Mouse (Mus musculus) left cerebral cortex, adult 18-20 months (tissue): ENCODE results near the gene Naxd. TPM values are rescaled to one million over a fixed set of nuclear protein-coding genes. Genes with fewer than 3 reads are reported as not detected.
A peak's percentile ranks its signal among the peaks of the same experiment; 100 is the strongest.
"Not testable (repeated sequence)": the region's sequence is repeated elsewhere in the genome, so short reads cannot be mapped to it uniquely, and the experiment has no call there.

ENCODE experiments used
- DNase-seq, 2 experiments: peaks; one replicate each; pipeline ENCODE4 v3.0.0; 2021 to 2022; ENCODE audit warnings: low spot score in 2 of 2, mixed read lengths in 1 of 2
- total RNA-seq, 2 experiments: library from RNA; stranded (reverse); gene quantifications; 2 replicates each; pipeline ENCODE4 v1.2.3; 2021

Naxd gene
- total RNA-seq, 2 experiments from 2014 or later = 54.2 to 55.2 TPM

GRCm38 (mm10) chr8:11470694-11471093 is 26.6 kb upstream of the Naxd start:
- no peak for DNase-seq

- no peak for DNase-seq
Observed at GRCm38 (mm10) chr8:11471309-11471708, 26.0 kb upstream of the Naxd start.

GRCm38 (mm10) chr8:11473072-11473471 is 24.2 kb upstream of the Naxd start:
- DNase-seq = no peak

GRCm38 (mm10) chr8:11475397-11475796 is 21.9 kb upstream of the Naxd start:
- DNase-seq = no peak

- DNase-seq = no peak
Observed at GRCm38 (mm10) chr8:11475876-11476275, 21.4 kb upstream of the Naxd start.

GRCm38 (mm10) chr8:11476338-11477177 is 20.7 kb upstream of the Naxd start:
- DNase-seq = peak; percentile 29 to 36

DNA sequence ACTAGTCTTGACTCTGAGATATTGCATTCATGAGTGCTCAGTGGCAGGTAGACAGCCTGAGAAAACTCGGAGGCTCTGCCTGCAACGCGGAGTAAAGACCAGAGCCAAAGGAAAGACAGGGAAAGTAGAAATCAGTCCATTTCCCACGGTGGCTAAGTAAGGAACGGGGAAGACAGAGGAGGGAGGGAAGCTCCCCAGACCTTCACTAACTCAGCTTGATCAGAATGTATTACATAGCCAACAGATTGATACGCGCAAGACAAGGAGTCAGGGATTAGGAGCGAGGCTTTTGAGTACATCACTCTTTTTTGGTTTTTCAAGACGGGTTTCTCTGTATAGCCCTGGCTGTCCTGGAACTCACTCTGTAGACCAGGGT is 20.1 kb upstream of the Naxd start:
- no peak for DNase-seq

DNA sequence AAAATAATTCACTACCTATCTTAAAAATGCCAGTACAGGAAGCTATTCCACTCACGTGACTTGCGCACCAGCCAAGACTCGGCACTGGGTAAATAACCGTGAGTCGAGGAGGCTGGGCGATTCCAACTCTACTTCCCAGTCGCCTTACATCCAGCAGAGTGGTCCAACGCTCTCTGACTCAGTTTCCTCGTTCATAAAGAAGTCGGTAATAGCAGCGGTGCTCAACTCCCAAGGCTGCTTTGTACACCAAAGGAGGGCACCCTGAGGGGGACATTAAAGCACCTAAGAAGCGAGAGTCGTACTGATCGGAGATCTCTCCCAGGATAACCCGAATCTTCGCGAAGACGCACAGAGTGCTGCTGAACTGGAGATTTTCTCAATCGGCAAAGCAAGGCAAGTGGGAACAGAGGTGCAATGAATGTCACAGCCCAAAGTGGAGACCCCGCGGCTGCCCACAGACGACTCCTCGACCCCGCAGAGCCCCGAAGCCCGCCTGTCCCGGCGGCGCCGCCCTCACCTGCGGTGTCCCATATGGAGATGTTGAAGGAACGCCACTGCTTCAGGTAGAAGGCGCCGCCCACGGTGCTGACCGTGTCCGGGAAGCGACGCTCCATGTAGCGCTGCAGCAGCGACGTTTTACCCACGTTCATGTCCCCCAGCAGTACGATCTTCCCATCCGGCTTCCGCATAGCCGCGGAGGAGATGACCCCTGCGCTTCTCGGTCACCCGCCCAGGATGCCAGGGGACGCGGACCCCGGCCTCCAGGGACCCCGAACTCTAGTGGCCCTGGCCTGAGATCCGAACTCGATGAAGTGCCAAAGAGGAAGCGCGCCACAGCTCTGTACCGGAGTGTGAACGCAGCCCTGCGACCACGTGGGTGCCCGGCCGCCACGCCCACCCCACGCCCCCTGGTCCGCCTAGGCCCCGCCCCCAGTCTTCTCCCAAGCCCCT is 19.2 kb upstream of the Naxd start, which contains the start of gene Rab20:
Gene Rab20 (minus strand): TSS at position 900 of the 951 bp plus-strand sequence.
- DNase-seq = no peak

GRCm38 (mm10) chr8:11478807-11479527 is 18.3 kb upstream of the Naxd start:
- no peak for DNase-seq

GRCm38 (mm10) chr8:11479591-11479990 is 17.7 kb upstream of the Naxd start:
- DNase-seq = no peak

DNA sequence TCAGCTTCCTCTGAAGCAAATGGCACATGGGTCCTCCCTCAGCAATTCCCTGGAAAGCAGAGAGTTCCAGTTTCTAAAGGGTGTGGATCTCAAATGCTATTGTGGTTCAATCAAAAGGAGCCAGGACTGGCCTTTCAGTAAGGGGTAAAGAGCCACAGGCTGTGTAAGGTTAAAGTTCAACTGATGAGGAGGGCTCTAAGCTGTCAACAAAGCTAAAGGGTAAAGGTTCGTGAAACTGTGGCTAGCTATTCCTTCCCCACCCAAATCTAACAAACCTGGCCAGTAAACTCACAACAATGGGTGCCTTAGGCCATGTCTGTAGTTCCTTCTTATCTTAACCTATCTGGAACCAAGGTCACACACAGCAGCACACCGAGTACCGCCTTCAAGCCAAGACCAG is 15.4 kb upstream of the Naxd start:
- no peak for DNase-seq

DNA sequence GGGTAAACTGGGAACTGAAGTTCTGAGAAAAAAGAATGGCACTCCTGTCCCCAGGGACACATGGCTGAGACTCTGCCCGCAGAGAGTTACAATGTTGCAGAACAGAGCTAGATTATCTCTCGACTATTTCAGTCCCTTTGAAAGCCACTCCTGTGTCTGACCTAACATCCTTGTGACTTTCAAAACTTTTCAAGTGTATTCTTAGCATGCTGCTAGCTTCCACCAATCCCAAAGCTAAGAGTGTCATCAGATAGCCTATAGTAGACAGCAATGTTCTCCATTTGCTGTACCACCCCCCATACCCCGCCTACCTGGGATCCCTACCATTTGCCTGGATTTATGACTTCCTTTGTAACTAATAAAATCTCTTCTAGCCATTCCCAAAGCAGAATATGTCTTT is 14.8 kb upstream of the Naxd start:
- DNase-seq = no peak

GRCm38 (mm10) chr8:11486142-11486541 is 11.2 kb upstream of the Naxd start:
- DNase-seq = peak; percentile 57 to 78

DNA sequence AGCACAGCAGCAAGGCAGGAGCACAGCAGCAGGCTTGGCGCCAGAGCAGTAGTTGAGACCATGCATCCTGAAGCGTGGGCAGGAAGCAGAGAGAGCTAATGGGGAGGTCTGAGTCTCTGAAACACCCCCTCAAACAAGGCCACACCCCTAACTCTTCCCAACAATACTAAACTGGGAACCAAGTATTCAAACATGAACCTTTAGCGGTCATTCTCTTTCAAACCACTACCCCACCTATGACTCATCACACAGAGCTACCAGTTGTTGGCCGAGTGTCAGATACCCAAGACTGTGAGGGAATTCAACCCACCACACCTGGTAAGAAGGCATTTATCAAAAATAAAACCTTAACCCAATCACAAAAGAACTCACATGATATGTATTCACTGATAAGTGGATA is 10.1 kb upstream of the Naxd start:
- DNase-seq = no peak

DNA sequence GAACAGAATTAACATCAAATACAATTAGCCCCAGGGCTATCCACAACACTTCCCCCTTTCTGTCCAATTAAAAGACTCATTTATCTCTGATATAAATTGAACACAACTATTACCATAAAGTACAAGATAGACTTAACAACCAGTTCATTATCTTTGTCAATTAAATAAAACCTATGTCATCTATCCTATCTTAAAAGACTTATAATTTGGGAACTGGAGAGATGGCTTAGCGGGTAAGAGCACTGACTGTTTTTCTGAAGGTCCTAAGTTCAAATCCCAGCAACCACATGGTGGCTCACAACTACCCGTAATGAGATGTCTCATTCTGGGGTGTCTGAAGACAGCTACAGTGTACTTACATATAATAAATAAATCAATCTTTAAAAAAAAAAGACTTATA is 5.0 kb upstream of the Naxd start:
- DNase-seq = not testable (repeated sequence)

DNA sequence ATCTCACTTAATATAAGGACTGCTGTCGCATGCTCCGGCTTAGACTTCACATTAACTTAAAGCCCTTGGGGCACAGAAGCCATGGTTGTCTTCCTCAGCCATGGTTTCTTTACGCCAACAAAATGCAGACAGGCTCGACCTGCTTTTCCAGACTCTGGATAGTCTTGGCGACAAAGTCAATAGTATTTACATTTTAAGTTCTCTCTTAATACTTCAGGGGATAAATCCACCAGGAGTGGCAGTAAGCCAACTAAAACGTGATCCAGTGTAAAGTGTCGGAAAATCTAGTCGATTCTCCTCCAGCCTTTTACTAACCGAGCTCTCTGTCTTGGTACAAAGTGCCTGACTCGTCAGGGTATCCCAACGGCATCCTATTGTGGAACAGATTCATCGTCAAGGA is 975 bp downstream of the Naxd start:
- no peak for DNase-seq

DNA sequence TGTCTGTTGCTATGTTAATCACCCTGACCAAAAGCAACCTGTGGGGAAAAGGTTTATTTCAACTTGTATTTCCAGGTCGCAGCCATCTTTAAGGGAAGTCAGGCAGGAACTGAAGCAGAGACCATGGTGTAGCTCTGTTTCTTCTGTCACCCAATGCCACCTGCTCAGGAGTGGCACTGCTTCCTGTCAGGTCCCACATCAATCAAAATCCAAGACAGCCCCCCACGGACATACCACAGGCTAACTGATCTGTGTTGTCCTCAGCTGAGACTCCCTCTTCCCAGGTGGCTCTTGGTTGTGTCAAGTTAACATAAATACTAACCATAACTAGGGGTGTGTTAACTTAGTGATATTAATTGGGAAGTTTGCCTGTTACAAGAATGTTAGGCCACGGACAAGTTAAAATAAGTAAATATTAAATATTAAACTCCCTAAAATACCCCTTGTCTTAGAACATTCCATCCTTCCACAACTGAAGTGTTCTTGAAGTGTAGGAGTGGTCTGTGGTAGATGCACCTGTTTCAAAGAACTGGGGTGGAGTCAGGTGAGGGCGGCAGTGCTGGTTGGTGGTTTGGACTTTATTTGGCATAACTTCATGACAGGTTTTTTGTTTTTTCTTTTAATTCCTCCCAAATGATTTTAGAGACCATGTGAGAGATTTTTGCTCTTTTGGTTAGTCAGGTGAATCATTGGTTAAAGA is 1.6 kb downstream of the Naxd start:
- DNase-seq = no peak

GRCm38 (mm10) chr8:11503476-11504232 is 6.3 kb downstream of the Naxd start:
- no peak for DNase-seq

- DNase-seq = no peak
Observed at GRCm38 (mm10) chr8:11506074-11506473, 8.8 kb downstream of the Naxd start.

GRCm38 (mm10) chr8:11506802-11507201 is 9.5 kb downstream of the Naxd start:
- DNase-seq = peak; percentile 31 to 42
